Mouse (Mus musculus): Measurements from ENCODE around the gene Ankrd45.
A peak's percentile ranks its signal among the peaks of the same experiment; 100 is the strongest.
"Not testable (repeated sequence)": the region's sequence is repeated elsewhere in the genome, so short reads cannot be mapped to it uniquely, and the experiment has no call there.

Ankrd45 gene

DNA sequence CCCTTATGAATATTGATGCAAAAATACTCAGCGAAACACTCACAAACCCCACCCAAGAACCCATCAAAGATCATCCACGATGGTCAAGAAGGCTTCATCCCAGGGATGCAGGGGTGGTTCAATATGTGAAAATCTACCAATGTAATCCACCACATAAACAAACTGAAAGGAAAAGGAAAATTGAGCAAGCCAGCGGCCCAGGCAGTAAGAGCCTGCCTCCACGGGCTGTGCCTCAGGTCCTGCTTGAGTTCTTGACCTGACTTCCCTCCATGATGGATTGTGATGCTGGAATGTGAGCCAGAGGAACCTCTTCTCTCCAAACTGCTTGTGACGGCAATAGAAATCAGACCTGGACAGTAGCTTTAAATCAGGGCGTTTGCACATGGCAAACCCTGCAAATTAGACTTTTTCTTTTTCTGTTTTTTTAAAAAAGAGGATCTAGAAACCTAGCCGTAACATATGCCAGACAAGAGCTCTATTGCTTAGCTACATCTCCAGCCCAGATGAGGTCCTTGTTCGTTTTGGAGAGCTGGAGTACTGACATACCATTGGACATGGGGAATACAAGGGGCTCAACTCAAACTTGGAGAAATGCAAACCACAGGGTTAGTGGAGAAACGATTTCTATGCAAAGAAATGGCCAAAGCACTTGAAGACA lies 47.9 kb downstream of the Ankrd45 start:
- no peak for DNase-seq

DNA sequence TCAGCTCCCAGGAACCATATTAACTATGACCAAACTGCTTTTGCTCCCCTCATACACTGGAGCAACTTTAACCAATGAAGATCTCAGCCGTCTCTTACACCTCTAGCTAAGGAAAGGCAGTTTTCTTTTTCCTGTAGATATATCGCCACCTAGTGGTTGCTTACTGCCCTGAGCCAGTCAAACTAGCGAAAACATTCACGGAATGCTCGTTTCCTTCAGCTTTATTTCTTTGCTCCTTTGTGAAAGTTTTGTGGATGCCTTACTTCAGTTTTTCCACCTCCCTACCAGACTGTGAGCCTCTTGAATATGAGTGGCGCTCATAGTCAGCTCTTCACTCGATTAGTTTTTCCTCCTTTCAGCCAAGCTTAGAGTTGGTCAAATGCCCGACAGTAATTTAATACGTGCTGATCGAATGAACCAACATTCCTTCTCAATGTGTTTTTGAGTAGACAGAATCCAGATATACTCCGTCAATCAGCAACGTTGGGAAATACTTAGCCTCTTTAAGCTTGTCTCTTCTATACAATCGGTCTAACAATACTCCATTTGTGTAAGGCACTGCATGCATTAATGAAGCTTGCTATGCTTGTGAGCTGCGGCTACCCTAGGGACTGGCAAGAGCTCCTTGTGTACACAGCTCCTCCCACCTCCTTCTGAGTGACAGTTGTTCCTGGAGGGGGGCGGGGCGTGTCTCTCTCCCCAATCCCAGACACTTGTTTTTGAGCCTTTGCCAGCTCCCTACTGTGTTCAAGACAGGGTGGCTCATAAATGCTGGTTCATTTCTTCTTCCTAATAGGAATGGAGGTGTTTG lies 53.3 kb downstream of the Ankrd45 start:
- peak; percentile 94 to 96 for DNase-seq

DNA sequence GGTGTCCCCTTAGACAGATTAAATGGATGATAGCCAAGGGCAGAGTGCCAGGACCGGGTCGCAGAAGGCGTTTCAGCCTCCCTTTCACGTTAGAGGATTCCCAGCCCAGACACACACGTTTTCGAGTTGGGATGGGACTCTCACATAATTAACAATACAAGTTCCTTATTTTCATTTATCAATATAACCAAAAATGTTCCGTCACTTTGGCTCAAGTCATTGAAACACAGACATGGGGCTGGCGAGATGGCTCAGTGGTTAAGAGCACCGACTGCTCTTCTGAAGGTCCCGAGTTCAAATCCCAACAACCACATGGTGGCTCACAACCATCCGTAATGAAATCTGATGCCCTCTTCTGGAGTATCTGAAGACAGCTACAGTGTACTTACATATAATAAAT lies 53.9 kb downstream of the Ankrd45 start:
- not testable (repeated sequence) for DNase-seq

DNA sequence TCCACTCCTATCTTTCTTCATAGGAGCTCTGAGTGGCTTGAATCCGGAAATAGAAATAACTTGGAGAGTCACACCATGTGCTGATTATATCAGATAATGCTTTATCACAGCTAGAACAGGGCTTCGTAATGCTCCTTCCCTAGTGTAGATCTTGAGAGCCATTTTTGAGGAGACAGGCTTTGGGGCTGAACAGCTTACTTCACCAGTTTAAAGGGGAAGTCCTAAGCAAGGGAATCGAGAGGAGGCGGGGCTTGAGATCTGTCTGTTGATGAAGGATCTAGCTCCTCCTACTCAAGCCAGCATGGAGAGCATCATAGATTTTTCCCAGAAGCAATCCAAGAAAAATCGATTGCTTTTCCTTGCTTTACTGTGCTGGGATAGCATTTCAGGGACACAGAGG lies 57.4 kb downstream of the Ankrd45 start:
- DNase-seq = no peak

DNA sequence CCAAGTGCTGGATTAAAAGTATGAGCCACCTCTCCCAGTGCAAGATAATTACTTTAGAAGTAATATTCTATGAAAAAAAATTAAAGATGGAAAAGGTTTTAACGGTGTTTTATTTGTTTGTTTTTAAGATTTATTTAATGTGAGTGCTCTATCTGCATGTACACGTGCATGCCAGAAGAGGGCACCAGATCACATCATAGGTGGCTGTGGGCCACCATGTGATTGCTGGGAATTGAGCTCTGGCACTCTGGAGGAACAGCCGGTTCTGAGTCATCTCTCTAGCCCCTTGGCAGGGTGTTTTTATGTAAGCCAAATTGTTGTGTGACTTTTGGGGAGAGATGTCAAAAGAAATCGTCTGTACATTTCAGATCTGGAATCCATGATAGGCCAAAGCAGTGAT lies 72.0 kb downstream of the Ankrd45 start:
- DNase-seq = peak; percentile 30 to 35

DNA sequence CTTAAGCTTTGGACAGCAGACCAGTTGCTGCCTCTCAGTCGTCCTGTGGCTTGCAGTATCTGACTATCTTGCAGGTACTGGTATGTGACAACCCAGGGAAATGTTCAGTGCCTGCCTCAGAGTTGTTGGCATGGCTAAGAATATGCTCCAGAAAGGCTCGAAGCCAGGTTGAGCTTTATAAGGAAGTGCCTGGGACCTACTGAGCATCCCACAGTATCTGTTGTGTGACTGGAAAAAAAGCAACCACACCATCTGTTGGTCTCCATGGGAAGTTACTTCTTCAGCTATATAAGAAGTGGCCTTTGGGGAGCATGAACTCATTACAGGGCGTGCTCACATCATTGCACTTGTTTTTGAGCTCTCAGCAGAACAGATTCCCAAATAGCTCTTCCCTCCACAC lies 77.3 kb downstream of the Ankrd45 start:
- DNase-seq = peak; percentile 39 to 60

All from cerebellum, postnatal 10 days (tissue).